Mouse (Mus musculus) cerebellum, adult 9-10 months (tissue): ENCODE results near the gene Pank2.
A peak's percentile ranks its signal among the peaks of the same experiment; 100 is the strongest.

Experiments used
- DNase-seq: peaks from one replicate; pipeline ENCODE4 v3.0.0; 2022

Gene Pank2

DNA sequence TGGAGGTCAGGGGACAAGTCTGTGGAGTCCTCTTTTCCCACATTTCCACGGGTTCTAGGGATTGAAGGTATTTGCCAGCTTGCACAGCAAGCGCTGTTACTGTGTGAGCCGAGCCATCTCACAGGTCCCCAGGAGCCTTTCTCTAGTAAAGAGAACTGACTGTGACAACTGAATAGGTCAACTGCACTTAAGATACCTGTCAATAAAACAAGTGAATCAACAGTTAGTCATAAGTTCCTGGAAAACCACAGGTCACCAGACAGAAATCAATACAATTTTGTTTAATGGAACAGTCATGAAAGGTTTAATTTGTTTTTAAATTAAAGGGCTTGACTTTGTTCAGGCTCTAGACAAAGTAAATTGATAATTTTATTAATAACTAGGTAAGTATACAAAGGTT lies 68.3 kb downstream of the Pank2 start:
- no peak for DNase-seq

DNA sequence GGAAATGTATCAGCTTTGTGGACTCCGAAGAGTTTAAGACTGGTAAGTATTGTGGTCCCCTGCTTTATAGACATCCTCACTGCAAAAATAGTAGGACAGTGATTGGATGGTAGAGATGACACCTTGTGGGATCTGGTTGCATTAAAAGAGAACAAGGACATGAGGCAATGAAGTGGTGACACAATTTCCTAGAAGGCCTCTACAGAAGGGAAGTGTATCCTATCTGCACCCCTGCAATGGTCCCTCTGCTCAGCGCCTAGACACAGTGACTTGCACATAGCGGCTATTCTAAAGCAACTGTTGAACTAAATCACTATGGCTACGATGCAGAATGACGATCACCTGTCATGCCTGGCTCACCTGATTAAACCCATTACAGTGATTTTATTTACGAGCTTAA lies 75.3 kb downstream of the Pank2 start:
- no peak for DNase-seq

DNA sequence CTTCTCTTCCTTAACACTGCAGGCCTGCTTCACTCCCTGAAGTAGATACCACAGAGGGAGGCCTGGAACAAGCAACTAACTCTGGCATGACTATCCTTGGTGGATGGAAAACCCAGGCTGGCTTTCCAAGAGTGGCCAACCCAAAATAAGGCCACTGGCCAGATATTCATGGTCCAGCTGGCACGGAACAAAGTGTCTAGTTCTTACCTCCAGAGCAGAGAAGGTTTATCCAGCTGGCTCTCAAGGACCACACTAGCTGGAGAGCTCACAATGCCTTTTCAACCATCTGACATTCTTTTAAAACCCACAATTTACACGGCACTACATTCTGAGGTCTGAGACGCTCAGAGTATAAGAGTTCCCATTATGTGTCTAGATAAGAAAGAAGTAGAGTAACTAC lies 82.2 kb downstream of the Pank2 start:
- peak; percentile 82 for DNase-seq

DNA sequence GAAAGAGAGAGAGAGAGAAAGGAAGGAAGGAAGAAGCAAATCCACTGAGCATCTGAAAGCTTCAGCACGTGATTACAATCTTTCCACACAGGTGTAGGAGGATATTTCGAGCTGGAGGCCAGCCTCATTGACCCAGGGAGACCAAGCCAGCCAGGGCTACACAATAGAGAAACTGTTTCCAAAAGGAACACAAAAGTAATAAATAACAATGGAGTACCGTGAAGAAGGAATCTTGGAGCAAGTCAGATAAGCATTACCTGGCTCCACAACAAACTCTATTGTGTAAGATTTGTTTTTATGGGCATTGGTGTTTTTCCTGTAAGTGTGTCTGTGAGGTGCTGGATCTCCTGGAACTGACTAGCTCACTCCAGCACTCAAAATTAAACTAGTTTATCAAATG lies 83.3 kb downstream of the Pank2 start:
- no peak for DNase-seq
